Mouse (Mus musculus) myocyte (in vitro differentiated cells): ENCODE results near the gene Tspan17. TPM values are rescaled to one million over a fixed set of nuclear protein-coding genes. Genes with fewer than 3 reads are reported as not detected.

ENCODE experiments used
- H3K27me3 ChIP-seq: one replicate; pipeline ENCODE4 v1.6.1; 2011; ENCODE audit not compliant: control insufficient read depth, insufficient read depth, insufficient read length
- H3K36me3 ChIP-seq: one replicate; pipeline ENCODE4 v1.6.1; 2011; ENCODE audit not compliant: control insufficient read depth, insufficient read depth
- H3K4me2 ChIP-seq: one replicate; pipeline ENCODE4 v1.6.1; 2011; ENCODE audit warnings: low read depth, control low read depth
- H3K4me3 ChIP-seq: one replicate; pipeline ENCODE4 v1.5.1; 2011; ENCODE audit warnings: mild to moderate bottlenecking, control low read depth, moderate library complexity
- H3K79me2 ChIP-seq: one replicate; pipeline ENCODE4 v1.6.1; 2011; ENCODE audit not compliant: control insufficient read depth, insufficient read depth
- H3ac ChIP-seq: one replicate; pipeline ENCODE4 v1.6.1; 2011; ENCODE audit not compliant: control insufficient read depth, insufficient read length
- CEBPB ChIP-seq: IDR thresholded peaks from 2 replicates; pipeline ENCODE4 v1.6.1; 2011; ENCODE audit warnings: mild to moderate bottlenecking, moderate library complexity; ENCODE audit not compliant: poor library complexity, insufficient read depth, severe bottlenecking
- E2F4 ChIP-seq: IDR thresholded peaks from one replicate; pipeline ENCODE4 v1.6.1; 2011; ENCODE audit warnings: mild to moderate bottlenecking, control low read depth, moderate library complexity; ENCODE audit not compliant: insufficient read depth
- MAX ChIP-seq: IDR thresholded peaks from one replicate; pipeline ENCODE4 v1.6.1; 2011; ENCODE audit warnings: low read depth, mild to moderate bottlenecking, control low read depth
- MYOD1 ChIP-seq, 3 experiments: IDR thresholded peaks; one replicate each; pipeline ENCODE4 v1.6.1; 2011; ENCODE audit warnings: control low read depth in 2 of 3, low read depth in 2 of 3, mild to moderate bottlenecking in 2 of 3, moderate library complexity in 1 of 3; ENCODE audit not compliant: insufficient read length in 2 of 3, control insufficient read depth in 1 of 3
- MYOG ChIP-seq, 3 experiments: IDR thresholded peaks; one replicate each; pipeline ENCODE4 v1.6.1; 2011; ENCODE audit warnings: control low read depth in 2 of 3, low read depth in 2 of 3, mild to moderate bottlenecking in 2 of 3; ENCODE audit not compliant: insufficient read length in 2 of 3, control insufficient read depth in 1 of 3, insufficient read depth in 1 of 3
- POLR2A ChIP-seq: IDR thresholded peaks from one replicate; pipeline ENCODE4 v1.6.1; 2011; ENCODE audit warnings: low read depth, mild to moderate bottlenecking, control low read depth, moderate library complexity; ENCODE audit not compliant: insufficient read length
- POLR2AphosphoS2 ChIP-seq: IDR thresholded peaks from one replicate; pipeline ENCODE4 v1.6.1; 2011; ENCODE audit warnings: low read depth, control low read depth; ENCODE audit not compliant: insufficient read length
- REST ChIP-seq: IDR thresholded peaks from one replicate; pipeline ENCODE4 v1.6.1; 2011; ENCODE audit warnings: mild to moderate bottlenecking, control low read depth, moderate library complexity; ENCODE audit not compliant: insufficient read depth, insufficient read length
- SRF ChIP-seq: IDR thresholded peaks from one replicate; pipeline ENCODE4 v1.6.1; 2011; ENCODE audit warnings: low read depth; ENCODE audit not compliant: control insufficient read depth, insufficient read length
- TCF12 ChIP-seq: IDR thresholded peaks from one replicate; pipeline ENCODE4 v1.6.1; 2011; ENCODE audit warnings: mild to moderate bottlenecking, control low read depth; ENCODE audit not compliant: poor library complexity, insufficient read depth, severe bottlenecking
- TCF3 ChIP-seq: IDR thresholded peaks from one replicate; pipeline ENCODE4 v1.6.1; 2011; ENCODE audit warnings: low read depth, control low read depth; ENCODE audit not compliant: insufficient read length
- USF1 ChIP-seq: IDR thresholded peaks from one replicate; pipeline ENCODE4 v1.6.1; 2011; ENCODE audit warnings: low read depth, mild to moderate bottlenecking, control low read depth, moderate library complexity
- polyA plus RNA-seq: library from polyadenylated mRNA; unstranded; fragments of >200 nt; fragmentation: generic; extraction: Trizol; gene quantifications from one replicate; pipeline ENCODE4 v1.2.1, GENCODE M21; 2012; ENCODE audit warnings: missing spikeins

Gene Tspan17
- polyA plus RNA-seq, 1 experiment, result 65.3 TPM

DNA sequence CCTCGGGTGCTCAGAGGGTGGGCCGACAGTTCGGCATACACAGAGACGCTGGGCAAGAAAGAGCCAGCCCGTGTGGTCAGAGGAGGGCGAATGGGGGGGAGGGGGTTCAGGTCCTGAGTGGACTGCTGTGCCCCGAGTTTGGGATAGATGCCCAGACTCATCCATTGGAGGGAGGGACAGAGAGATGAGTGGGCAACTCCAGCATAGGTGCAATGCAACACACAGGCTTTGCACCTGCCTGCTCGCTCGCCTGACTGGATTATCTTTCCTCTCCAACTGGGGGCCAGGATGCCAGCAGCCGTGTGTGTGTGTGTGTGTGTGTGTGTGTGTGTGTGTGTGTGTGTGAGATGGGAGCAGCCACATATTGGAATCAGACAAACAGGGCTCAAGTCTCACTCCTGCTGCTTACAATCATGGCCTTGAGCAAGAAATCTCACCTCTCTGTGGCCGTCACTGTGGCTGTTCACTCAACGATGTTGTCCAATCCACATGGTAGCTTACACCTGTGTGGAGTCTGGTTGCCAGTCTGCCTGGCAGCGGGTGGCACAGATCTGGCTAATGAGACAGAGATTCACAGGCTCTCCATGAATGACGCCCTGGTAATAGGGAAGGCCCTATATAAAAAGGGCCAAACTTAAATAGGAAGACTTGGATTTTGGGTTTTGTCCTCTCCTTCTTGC is 47.3 kb downstream of the Tspan17 start:
- H3K36me3 ChIP-seq, result no peaks in the 10 kb centered on the region
- H3K27me3 ChIP-seq, result peaks cover 36% of the 10 kb centered on the region
- H3K79me2 ChIP-seq, result no peaks in the 10 kb centered on the region
- H3K4me3 ChIP-seq, result no peak overlapping the region
- no peak overlapping the region for H3K4me2 ChIP-seq
- no peak overlapping the region for H3ac ChIP-seq
- TF ChIP-seq REST, result no peak
- no peak for TF ChIP-seq TCF3
- TF ChIP-seq POLR2AphosphoS2, result no peak

DNA sequence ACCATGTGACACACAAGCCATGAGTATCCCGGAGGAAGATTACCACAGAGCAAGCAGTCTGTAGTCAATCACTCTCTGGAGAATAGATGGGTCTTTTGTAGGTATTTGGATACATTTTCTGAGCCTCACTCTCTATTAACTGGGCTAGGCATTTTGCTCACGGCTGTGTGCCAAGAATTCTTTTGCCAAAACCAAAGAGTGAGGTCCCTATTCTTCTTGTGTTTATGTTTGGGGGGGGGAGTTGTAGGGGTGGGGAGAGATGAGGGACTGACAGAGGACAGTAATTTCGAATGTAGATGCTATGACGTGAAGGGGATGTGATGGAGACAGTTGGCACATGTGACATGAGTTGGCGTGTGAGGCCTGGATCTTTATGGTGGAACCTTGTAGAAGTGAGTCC is 47.9 kb downstream of the Tspan17 start:
- no peaks in the 10 kb centered on the region for H3K79me2 ChIP-seq
- H3ac ChIP-seq, result no peak overlapping the region
- H3K4me3 ChIP-seq, result no peak overlapping the region
- H3K4me2 ChIP-seq, result no peak overlapping the region
- H3K36me3 ChIP-seq, result no peaks in the 10 kb centered on the region
- no peak for TF ChIP-seq CEBPB
- no peak for TF ChIP-seq E2F4
- TF ChIP-seq MAX, result no peak
- no peak for TF ChIP-seq REST
- no peak for TF ChIP-seq SRF
- TF ChIP-seq TCF12, result no peak
- TF ChIP-seq TCF3, result no peak
- no peak for TF ChIP-seq USF1
- TF ChIP-seq POLR2A, result no peak
- TF ChIP-seq MYOG (IDR thresholded peaks at IDR 0.05; ENCODE audit: control insufficient read depth in 1 of 3, insufficient read depth in 1 of 3, insufficient read length in 2 of 3, low read depth in 2 of 3), result no peak
- no peak for TF ChIP-seq POLR2AphosphoS2
- no peak for TF ChIP-seq MYOD1 (IDR thresholded peaks at IDR 0.05; ENCODE audit: control insufficient read depth in 1 of 3, insufficient read length in 2 of 3, low read depth in 2 of 3)
- peaks cover 36% of the 10 kb centered on the region for H3K27me3 ChIP-seq

DNA sequence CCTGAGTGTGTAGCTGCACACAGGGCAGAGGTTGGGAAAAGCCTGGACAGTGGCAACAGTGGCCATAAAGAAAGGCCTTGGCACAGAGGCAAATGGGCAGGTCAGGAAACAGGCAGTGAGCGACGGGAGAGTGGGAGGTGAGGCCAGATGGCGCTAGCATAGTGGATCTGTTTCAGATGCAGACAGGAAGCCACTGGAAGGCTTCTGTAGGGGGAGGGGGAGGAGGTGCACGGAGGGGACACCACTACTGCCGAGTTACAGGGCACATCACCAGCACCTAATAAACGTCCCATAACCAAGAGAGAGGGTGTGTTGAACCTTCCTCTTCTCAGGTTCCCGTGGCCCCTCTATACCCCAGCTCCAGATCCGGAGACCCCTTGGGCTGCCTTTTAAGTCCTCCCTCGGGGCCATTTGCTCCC is 48.3 kb downstream of the Tspan17 start:
- peak overlapping the region; percentile 12 for H3K4me2 ChIP-seq
- H3ac ChIP-seq, result no peak overlapping the region
- H3K36me3 ChIP-seq, result no peaks in the 10 kb centered on the region
- H3K27me3 ChIP-seq, result peaks cover 36% of the 10 kb centered on the region
- no peaks in the 10 kb centered on the region for H3K79me2 ChIP-seq
- no peak for TF ChIP-seq E2F4
- TF ChIP-seq CEBPB, result no peak
- no peak for TF ChIP-seq SRF
- no peak for TF ChIP-seq REST
- TF ChIP-seq TCF3, result no peak
- TF ChIP-seq POLR2AphosphoS2, result no peak
- no peak for TF ChIP-seq MYOG (IDR thresholded peaks at IDR 0.05; ENCODE audit: control insufficient read depth in 1 of 3, insufficient read depth in 1 of 3, insufficient read length in 2 of 3, low read depth in 2 of 3)
- TF ChIP-seq POLR2A, result no peak
- no peak for TF ChIP-seq USF1
- no peak for TF ChIP-seq MYOD1 (IDR thresholded peaks at IDR 0.05; ENCODE audit: control insufficient read depth in 1 of 3, insufficient read length in 2 of 3, low read depth in 2 of 3)
- TF ChIP-seq MAX, result no peak
- no peak for TF ChIP-seq TCF12
- no peak overlapping the region for H3K4me3 ChIP-seq

DNA sequence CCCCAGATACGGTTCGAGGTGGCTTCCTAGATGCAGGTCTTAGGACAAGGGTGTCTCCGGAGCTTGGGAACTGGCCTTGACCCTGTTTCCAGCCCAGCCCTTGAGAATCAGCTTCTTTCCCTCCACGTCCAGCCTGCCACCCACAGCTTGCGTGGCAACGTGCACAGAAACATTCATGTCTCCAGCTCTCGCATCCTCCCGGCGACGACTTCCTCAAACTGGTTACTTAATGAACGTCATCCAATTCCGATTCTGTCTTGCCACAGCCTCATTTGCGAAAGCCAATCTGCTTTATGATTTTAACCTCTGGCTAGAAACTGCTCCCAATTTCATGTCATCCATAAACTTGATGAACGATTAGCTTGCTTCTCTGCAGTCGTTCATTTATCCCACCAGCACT is 49.4 kb downstream of the Tspan17 start:
- Histone ChIP-seq H3K27me3 (peaks cover 36% of the 10 kb centered on the region), H3K36me3 (no peaks in the 10 kb centered on the region), H3ac (no peak overlapping the region), H3K4me2 (no peak overlapping the region), H3K79me2 (no peaks in the 10 kb centered on the region), H3K4me3 (no peak overlapping the region)
- TF ChIP-seq TCF3, result no peak
- no peak for TF ChIP-seq TCF12
- no peak for TF ChIP-seq POLR2AphosphoS2
- no peak for TF ChIP-seq POLR2A
- no peak for TF ChIP-seq REST
- no peak for TF ChIP-seq MAX
- no peak for TF ChIP-seq USF1
- TF ChIP-seq E2F4, result no peak
- no peak for TF ChIP-seq MYOD1 (IDR thresholded peaks at IDR 0.05; ENCODE audit: control insufficient read depth in 1 of 3, insufficient read length in 2 of 3, low read depth in 2 of 3)
- TF ChIP-seq CEBPB, result no peak
- TF ChIP-seq SRF, result no peak
- TF ChIP-seq MYOG (IDR thresholded peaks at IDR 0.05; ENCODE audit: control insufficient read depth in 1 of 3, insufficient read depth in 1 of 3, insufficient read length in 2 of 3, low read depth in 2 of 3), result no peak

DNA sequence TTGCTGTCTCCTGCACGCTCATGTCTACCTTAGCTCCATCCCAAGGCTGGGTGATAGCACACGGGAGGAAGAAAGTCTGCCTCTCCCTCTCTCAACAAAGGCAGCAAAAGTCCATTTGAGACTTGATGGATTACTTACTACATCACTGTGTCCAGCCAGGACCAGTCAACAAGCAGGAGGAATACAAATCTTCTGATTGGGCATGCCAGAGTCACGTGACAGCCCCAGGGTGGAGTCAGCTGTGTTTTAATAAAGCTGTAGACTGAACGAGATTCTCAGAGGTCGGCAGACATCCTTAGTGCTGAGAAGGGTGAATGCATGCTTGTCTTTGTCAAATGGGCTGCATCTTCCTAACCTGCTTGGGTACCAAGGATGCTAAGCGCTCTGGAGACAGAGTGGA is 50.0 kb downstream of the Tspan17 start:
- no peaks in the 10 kb centered on the region for H3K79me2 ChIP-seq
- peaks cover 36% of the 10 kb centered on the region for H3K27me3 ChIP-seq
- H3K4me2 ChIP-seq, result no peak overlapping the region
- no peak for TF ChIP-seq MAX
- no peak for TF ChIP-seq MYOD1 (IDR thresholded peaks at IDR 0.05; ENCODE audit: control insufficient read depth in 1 of 3, insufficient read length in 2 of 3, low read depth in 2 of 3)
- no peak overlapping the region for H3ac ChIP-seq
- no peaks in the 10 kb centered on the region for H3K36me3 ChIP-seq
- no peak overlapping the region for H3K4me3 ChIP-seq
